Mouse (Mus musculus): ENCODE measurements around the gene Rinl.

Gene Rinl

DNA sequence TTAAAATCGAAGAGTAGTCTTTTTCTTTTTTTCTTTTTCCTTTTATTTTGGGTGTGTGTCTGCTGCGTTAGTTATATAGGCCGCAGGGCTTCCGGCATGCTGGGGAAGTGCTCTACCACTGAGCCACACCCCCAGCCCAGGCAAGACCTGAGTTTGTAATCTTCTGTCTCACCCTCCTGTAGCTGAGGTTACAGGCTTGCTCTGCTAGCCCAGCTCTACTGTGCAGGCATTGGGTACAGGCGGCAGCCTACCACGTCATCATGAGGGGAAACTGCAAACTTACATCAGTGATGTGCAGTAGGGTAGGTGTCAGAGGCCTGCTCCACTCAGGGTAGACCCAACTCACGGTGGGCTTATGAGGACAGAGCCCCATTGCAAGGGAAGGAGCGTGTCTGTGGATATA is 7.5 kb upstream of the Rinl start:
- DNase-seq, result no peak

DNA sequence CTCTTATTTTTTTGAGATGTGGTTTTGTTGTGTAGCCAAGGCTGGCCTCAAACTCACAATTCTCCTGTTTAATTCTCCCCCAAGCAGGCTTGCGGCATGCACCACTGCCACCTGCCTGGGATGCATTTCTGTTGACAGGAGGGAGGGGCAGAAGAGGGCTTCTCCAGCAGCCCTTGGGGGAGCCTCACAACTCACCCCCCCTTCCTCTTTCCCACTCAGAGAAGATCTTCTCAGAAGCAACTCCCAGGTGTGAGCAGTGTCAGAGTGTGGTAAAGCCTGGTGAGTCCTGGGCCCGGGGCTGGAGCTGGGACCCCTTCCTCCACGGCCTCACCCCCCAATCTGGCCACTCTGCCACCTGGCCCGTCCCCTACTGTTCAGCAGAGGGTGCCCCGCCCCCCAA is 3.6 kb upstream of the Rinl start:
- DNase-seq, result no peak

DNA sequence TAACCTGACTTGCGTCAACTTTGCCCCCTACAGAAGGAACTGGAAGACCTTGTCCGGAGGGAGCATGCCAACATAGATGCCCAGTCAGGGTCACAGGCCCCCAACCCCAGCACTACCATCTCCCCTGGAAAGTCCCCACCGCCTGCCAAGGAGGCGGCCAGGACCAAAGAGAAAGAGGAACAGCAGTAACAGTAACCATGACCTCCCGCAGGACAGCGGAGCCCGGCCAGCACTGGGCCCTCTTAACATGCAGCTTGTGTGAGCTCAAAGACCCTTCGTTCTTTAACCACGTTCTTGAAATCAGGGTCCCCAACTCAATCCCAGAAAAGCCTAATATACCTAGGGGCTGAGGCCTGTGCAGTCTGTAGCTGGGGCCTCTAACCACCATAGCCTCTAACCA is 885 bp upstream of the Rinl start:
- no peak for DNase-seq

DNA sequence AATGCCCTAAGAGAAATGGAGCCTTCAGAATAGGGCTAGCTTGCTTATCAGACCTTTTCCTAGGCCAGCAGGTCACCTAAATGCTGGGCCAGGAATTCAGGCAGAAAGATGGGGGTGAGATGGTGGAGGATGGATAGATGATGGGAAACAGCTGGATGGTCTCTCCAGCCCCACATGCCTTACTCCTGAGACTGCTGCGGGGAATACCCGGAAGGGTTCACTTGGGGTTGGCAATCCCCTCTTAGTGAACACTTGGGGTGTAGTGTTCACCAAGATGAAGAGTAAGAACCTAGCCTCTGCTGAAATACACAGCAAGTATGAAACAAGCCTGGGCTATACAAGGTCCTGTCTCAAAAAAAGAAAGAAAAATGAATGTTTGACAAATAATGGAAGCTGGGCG is 466 bp downstream of the Rinl start:
- no peak for DNase-seq

DNA sequence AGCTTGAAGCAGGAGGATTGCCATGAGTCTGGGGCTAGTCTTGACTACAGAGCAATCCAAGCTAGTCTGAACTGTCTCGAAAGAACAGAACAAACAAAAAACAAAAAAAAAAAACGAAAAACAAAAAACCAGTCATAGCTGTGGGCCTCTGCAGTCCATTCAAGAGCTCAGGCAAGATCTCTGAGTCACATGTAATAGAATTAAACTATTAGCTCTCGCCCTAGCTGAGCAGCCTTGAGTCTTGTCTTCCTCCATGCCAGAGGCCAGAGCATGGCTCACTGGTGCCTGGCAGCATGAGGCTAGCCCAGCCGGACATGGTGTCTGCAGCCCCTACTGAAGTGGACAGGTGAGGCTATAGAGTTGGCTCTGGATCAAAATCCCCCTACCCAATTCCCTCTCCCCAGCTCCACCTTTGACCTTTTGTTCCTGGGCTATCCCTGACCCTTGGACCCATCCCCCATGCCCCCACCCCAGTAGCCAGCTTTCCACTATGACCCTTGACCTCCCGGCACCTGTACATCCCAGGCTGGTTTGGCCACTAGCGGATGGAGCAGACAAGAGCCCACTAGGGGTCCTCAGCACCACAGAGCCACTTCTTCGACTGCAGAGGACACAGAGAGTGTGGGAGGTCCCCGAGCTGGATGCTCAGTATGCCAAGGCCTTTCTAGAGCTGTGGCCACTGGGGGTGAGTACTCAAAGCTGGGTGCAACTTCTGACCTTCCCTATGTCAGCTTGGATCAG is 1.5 kb downstream of the Rinl start:
- peak in 1 of 2 experiments; percentile 26 for DNase-seq

DNA sequence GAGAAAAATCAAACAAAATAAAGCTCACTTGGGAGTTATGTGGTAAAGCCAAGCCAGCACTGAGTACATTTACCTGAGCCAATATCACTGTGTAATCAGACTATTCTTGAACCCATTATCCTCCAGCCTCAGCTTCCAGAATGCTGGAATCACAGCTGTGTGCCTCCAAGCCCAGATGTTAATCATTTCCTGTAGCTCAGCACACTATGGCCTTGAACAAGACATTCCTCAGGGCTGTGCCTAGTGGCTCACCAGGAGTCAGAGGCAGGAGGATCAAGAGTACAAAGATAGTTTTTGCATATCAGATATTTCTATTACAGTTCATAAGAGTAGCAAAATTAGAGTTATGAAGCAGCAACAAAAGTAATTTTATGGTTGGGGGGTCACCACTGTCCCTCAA is 2.9 kb downstream of the Rinl start:
- DNase-seq, result no peak

DNA sequence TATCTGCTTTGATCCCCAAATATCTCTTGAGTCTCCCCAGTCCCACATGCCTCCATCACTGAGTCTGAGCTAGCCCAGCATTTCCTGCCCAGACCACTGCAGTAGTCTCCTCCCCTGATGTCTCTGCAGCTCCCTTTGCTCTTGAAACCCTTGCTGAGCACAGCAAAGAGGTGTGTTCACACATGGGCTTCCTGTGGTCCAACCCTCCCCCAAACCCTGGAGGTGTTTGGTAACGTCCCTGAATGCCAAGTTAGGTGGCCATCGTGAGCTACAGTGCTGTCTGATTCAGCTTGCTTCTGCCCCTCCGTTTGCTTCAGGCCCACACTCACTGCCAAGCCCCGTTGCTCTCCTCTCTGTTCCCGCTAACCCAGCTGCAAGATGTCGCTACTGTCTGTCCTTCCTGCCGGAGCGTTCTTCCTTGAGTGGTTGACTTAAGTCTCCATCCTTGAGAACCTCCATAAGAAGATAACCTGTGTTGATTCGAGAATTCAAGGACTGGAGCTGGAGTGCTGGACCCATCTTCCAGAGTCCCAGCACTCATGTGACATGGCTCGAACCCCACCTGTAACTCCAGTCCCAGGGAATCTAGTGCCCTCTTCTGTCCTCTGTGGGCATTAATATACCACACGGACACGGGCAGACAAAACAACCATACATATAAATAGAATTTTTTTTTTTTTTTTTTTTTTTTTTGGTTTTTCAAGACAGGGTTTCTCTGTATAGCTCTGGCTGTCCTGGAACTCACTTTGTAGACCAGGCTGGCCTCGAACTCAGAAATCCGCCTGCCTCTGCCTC is 3.8 kb downstream of the Rinl start:
- DNase-seq, result no peak

DNA sequence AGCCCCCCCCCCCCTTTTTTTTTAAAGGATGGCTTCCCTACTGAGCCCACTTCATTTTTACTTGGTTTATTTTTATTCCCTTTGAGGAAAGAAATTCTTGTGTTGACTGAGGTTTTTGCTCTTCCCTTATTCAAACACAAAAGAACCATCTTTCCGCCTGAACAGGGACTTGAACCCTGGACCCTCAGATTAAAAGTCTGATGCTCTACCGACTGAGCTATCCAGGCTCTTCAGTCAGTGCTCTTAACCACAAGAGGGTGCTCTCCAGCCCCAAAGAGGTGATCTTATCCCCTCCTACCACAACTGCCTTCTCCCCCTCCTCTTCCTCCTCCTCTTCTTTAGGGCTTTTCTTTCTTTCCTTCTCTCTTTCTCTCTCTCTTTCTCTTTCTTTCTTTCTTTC is 5.1 kb downstream of the Rinl start:
- no peak for DNase-seq

DNA sequence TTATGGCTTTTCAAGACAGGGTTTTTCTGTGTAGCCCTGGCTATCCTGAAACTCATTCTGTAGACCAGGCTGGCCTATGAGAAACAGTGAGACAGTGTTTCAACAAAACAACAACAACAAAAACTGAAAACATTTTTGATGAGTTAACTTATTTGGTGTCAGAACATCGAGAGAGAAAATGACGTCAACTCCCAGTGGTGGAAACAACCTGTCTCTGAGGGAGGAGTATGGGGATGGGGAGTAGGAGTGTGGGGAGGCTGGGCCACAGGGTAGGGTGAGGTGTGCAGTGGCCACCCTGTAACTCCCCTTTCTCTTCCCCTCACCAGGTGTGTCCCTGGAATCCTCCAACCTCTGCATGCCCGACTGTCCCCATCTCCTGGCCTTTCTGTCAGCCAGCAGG is 5.7 kb downstream of the Rinl start:
- DNase-seq, result no peak

DNA sequence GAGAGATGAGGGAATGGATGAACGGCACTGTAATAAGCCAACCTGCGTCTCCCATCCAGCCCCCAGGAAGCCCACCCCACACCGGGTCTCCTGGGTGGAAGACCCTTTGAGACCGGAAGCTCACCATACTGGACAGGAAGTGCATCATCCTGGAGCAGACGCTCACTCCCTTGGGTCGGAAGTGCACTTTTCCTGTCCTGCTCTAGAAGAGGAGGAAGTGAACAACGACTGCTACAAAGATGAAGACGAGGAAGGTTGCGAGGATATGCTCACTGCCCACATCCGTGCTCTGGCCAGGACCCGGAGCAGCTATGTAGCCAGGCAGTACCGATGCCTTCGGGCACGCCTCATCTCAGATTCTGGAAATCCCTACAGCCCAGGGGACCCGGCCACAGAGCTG is 7.1 kb downstream of the Rinl start:
- no peak for DNase-seq

DNA sequence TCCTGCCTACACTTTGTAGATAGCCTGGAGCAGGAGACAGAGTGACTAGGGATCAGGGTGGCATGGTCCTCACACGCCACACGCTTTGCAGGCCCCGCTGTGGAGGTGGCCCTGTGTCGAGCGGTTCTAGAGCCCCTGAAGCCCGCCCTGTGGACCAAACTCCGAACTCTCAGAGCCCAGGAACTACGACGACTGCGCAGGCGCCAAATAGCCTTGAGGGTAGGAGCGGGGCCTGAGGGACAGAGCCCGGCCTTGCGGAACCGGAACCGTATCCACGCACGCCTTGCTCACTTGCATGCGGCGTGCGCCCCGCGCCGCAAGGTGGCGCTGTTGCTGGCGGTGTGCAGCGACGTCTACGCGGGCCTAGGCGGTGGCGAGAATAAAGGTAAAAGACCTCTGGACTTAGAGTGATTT is 7.8 kb downstream of the Rinl start:
- DNase-seq, result peak; percentile 80 to 87

DNA sequence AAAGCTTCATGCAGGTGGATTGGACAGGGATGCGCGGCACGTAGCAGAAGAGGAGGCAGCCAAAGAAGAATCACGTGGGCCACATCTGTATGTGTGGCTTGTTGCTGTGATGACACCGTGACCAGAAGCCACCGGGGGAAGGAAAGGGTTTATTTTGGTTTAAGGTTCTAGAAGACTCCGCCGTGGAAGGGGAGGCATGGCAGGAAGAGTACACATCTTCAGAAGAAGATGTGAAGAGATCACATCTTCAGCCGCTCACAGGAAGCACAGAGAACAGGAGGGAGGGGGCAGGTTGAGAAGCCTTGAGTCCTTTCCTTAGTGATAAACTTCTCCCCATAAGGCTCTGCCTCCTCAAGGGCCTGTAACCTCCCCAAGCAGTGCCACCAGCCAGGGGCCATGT is 11.2 kb downstream of the Rinl start:
- no peak for DNase-seq

DNA sequence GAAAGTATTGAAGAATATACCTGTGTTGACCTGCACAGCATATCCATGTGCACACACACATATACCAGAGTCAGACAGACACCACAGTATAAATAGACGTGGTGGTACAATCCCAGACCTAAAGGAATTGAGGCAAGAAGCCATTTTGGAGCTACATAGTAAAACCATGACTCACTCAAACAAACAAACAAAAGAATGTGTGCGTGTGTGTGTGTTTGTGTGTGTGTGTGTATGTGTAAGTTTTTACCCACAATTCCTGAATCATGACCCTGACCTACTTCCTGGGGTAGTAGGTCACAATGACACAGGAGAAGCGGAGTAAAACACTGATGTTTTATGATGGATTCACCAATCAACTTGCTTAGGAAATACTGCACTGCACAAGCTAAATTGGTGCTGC is 12.7 kb downstream of the Rinl start:
- DNase-seq, result no peak

DNA sequence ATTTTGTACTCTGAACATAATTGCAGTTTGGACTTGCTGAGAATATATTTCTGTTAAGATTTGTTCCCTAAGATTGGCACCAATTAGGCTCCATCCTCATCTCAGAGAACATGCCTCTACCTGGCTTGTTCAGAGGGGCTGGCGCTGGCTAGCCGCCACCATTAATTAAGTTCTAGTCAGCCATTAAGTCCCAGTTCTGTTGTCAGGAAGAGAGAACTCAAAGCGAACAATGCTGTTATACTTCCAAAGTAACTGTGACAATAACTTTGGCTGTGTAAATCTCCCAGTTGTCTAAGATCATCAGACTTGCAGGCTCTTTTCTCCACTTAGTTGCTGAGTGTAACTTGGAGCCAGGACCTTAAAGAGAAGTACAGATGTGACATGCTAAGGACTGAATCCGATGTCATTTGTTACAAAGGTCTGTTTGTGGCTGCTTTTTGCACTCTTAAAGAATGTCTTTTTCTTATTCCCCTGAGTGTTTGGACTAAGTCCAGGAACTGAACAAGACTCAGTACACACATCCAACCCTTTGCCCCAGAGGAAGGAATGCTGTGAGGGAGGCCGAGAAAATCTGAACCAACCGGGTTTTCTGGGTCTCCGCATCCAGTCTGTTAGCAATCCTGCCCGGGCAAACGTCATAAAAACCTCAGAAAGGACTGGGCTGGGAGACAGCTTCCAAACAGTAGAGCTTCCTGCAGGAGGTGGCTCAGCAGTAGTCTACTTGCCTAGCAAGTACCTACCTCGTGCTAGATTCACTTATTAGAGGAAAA is 13.3 kb downstream of the Rinl start:
- DNase-seq, result peak; percentile 71 to 84

DNA sequence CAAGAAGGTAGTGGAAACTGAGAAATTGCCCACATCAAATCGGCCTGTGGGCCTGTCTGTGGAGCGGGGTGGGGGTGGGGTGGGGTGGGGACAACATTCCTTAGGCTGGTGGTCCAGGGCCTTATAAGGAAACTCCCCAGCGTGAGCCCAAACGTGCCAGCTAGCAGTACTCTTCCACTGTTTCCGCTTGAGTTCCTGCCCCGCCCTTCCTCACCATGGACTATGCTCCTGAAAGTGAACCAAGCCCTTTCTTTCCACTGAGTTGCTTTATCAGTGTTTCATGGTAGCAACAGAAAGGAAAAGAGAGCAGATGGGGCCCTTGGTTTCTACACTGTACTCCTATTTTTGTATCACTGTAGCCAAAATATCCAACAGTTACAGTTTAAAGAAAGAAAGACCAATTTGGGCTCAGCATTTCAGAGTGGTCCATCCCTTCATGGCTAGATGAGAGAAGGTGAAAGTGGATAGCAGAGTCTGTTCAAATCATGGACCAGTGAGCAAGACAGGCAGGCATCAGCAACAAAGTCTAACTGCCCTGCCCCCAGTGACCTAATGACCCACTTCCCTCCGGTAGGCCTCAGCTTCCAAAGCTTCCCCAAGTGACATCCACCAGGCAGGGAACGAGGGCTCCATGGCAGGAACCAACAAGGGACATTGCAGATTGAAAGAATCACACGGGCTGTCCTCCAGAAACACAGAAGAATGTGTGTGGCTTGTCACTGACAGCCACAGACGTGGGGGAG is 14.2 kb downstream of the Rinl start:
- DNase-seq, result peak; percentile 82 to 84

DNA sequence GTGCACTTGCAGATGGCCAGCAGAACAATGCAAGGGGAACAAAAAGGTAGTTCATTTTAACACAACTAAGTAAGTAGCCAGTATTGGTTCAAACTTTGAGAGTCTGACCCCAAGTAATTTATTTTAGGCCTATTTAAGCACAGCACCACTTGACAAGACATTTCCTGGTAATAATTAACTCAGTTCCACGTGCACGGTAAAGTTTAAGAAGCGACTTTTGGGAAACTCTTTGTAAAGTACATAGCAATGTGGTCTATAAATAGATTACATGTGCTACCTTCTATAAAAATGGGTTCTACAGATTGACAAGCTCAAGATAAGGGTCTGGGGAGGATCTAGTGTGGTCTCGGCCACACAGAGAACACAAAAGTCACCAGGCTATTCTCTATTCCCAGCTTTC is 15.0 kb downstream of the Rinl start:
- DNase-seq, result no peak

DNA sequence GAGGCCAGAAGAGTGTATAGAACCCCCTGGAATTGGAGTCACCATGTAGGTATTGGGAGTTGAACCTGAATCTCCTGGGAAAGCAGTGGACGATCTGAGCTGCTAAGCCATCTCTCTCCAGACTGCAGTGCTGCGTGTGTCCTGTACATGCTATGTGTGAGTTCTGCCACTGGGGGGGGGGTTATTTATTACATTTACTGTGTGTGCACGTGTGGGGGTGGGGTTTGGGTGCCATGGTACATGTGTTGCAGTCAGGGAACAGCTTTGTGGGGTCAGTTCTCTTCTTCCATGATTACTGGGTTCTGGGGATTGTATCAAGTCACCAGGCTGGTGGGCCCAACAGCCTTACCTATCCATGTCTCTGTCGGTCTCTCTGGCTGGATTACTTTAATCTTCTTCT is 18.1 kb downstream of the Rinl start:
- no peak for DNase-seq

DNA sequence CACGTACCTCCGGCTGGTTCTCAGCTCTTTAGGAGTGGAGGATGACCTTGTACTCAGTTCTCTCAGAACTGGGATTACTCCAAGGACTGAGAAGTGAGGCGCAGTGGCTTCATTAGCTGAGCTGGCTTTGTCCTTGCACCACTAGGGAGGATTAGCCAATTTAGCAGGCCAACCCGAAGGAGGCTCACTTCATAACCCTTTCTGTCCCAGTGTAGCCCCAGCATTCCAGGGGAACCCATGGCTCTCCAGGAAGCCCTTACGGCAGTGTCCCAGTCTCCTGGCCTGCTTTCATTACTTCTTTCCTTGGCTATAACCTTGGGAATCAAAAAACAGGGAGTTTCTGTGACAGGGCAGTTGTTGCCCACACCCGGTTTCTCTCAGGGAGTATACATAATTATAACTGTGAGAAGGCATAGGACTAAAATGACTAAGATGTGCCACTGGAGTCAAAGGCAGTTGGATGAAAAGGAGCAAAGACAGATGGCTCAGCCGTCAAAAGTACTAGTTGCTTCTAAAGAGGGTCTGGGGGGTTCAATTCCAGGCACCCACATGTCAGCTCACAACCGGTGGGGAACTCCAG is 19.0 kb downstream of the Rinl start:
- DNase-seq, result peak in 1 of 2 experiments; percentile 44

DNA sequence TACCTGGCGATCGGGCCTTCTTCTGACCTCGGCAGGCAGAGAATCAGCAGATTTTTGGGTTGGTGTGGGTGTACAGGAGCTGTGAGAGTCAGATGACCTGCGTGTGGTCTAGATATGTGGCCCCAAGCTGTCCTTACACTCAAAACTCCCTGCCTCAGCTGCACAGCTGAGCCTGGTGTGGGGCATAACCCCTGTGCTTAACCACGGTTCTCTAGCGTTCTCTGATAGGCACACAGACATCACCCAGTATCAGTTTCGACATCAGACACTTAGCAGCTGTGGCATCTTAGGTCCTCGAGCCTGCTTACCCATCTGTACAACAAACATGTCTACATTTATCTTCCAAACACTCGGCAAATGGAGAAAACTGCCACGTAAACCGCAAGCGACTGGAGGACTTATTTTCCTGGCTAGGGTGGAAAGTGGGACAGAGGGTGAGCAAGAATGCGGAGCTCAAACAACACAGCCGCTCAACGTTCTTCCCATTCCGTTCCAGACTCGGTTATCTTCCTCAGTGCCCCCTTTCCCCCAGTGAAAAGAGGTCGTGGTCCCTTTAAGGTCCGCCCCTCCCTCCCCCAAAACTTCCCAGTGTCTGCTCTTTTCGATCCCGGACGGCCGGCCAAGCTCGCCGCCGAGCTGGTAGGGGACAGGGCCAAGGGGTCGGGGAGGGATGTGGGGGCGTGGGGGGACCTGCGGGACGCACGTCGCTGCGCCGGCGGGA is 19.6 kb downstream of the Rinl start, which contains the start of gene Hnrnpl:
Gene Hnrnpl (plus strand): TSS at position 321 of the 721 bp plus-strand sequence.
- DNase-seq, result peak; percentile 57 to 64

DNA sequence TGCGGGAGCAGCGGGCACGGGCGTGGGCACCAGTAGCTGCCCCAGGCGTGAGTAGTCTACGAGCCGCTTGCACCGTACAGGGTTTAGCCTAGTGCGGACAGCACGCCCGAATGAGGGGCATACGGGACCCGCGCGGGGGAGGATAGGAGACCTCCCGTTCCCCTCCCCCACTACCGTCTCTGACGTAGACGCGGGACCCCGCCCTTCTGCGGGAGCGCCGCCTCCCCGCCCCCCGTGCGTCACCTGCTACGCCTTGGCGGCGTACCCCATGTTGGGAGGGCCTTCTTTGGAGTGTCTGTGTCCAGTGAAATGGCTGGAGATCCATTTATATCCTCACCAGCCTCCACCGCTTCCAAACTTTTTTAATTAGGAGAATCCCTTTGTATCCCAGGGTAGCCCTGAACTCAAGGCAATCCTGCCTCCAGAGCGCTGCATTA is 20.2 kb downstream of the Rinl start:
- DNase-seq, result peak; percentile 91 to 94

DNA sequence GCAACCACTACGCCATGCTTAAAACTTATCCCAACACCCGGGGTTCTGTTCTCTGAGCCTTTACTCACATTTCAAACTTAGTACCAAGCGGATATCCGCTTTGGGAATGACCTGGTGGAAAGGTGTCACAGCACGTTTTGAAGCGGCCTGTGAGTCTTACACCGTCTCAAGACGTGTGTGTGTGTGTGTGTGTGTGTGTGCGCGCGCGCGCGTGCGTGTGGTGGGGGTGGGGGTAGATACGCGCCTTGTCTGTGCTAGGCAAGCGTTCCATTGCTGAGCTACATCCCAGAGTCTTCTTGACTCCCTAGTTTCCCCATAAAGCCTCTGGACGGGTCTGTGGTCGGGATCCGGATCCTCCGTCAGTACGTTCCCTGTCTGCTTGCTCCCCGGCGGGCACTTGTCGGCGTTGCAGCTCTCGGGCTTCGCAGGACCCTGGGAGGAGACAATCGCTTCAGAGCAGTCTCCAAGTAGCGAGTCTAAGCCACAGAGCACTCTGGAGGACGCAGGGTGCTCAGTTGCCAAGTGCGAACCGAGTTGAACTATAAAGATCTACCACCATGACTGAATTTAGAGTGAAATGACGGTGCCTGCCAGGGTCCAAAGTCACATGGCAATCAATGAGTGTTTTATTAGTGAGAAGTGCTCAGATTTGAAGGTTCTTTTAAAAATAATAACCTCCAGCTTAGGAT is 20.8 kb downstream of the Rinl start:
- peak; percentile 55 to 63 for DNase-seq

Data from kidney, adult 8-10 months (tissue).